Mouse (Mus musculus) embryonic fibroblast, embryonic 13.5 days (primary cell): ENCODE data around the gene Ccdc92. TPM values are rescaled to one million over a fixed set of nuclear protein-coding genes. Genes with fewer than 3 reads are reported as not detected.

ENCODE experiments used
- H3K27ac ChIP-seq: 2 replicates; pipeline ENCODE4 v1.5.1; 2012; ENCODE audit warnings: low read length, control low read depth, inconsistent platforms; ENCODE audit not compliant: insufficient read depth
- H3K4me1 ChIP-seq: 2 replicates; pipeline ENCODE4 v1.6.1; 2011; ENCODE audit warnings: low read length; ENCODE audit not compliant: control insufficient read depth, insufficient read depth
- H3K4me3 ChIP-seq: 2 replicates; pipeline ENCODE4 v1.5.1; 2011; ENCODE audit warnings: mild to moderate bottlenecking, control low read depth, low read length; ENCODE audit not compliant: insufficient read depth
- CTCF ChIP-seq: IDR thresholded peaks from 2 replicates; pipeline ENCODE4 v1.5.1; 2011; ENCODE audit warnings: mild to moderate bottlenecking, control low read depth, low read length, moderate library complexity, borderline replicate concordance; ENCODE audit not compliant: insufficient read depth
- POLR2A ChIP-seq: IDR thresholded peaks from 2 replicates; pipeline ENCODE4 v1.6.1; 2011; ENCODE audit warnings: low read depth, mild to moderate bottlenecking, control low read depth, low read length, moderate library complexity
- polyA plus RNA-seq: library from polyadenylated mRNA; stranded (reverse); fragments of >200 nt; gene quantifications from 2 replicates; pipeline ENCODE4 v1.2.4, GENCODE M21; 2011; ENCODE audit warnings: low read depth; ENCODE audit not compliant: missing spikeins, insufficient read length

Ccdc92 gene
- polyA plus RNA-seq, 1 experiment: 1.5 TPM

DNA sequence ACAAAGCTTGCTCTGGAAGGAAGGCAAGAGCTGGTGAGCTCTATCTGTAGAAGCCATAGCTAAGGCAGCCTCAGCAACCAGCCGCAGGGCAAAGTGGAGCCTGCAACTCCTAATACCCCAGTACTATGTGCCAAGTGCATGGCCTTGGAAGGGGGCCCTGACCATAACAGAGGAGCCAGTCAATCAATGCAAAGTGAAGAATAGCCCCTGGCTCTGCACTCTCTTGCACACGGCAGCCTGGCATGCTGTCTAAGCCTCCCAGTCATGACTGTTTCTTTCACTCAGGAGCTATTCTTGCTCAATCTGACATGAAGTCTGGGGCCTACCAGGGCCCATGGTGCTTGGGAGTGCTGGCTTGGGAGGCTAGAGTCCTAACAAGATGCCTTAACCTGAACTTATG lies 21.6 kb downstream of the Ccdc92 start:
- no peak for TF ChIP-seq POLR2A
- no peak for TF ChIP-seq CTCF
- H3K4me1 ChIP-seq: 0 out of 2 replicates have a peak, but pooled peaks cover 7% of the 10 kb centered on the region

GRCm38 (mm10) chr5:124840202-124840601 lies 22.0 kb downstream of the Ccdc92 start:
- TF ChIP-seq CTCF (no peak), POLR2A (no peak)
- no peak overlapping the region for H3K4me3 ChIP-seq
- no peak overlapping the region for H3K27ac ChIP-seq
- 0 out of 2 replicates have a peak, but pooled peaks cover 7% of the 10 kb centered on the region for H3K4me1 ChIP-seq

More for the DNA sequence above, 21.6 kb downstream of the Ccdc92 start:
- no peak overlapping the region for H3K4me3 ChIP-seq
- H3K27ac ChIP-seq: no peak overlapping the region

DNA sequence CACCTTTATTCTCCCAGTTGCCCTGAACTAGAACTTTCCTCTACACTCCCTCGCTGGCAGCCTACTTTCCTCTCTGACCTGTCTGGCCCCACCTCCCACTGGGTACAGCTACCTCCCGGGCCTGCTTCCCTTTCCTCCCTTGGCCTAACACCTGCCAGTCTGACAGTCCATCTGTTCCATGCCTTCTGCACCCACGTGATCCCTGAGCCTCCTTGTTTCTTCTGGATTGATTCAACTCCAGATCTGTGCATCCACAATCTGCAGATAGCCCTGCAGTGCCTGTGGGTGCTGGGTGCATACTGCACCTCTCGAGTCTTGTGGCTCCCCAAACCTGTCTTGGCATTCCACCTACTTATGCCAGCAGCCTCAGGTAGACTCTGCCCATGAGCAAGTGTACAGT lies 25.6 kb downstream of the Ccdc92 start:
- H3K4me3 ChIP-seq: no peak overlapping the region
- no peaks in the 10 kb centered on the region for H3K4me1 ChIP-seq
- H3K27ac ChIP-seq: no peak overlapping the region
- TF ChIP-seq CTCF: no peak
- TF ChIP-seq POLR2A: no peak

GRCm38 (mm10) chr5:124836075-124836474 lies 26.1 kb downstream of the Ccdc92 start:
- Histone ChIP-seq H3K4me1 (no peaks in the 10 kb centered on the region), H3K4me3 (no peak overlapping the region), H3K27ac (no peak overlapping the region)
- TF ChIP-seq POLR2A (no peak), CTCF (no peak)

DNA sequence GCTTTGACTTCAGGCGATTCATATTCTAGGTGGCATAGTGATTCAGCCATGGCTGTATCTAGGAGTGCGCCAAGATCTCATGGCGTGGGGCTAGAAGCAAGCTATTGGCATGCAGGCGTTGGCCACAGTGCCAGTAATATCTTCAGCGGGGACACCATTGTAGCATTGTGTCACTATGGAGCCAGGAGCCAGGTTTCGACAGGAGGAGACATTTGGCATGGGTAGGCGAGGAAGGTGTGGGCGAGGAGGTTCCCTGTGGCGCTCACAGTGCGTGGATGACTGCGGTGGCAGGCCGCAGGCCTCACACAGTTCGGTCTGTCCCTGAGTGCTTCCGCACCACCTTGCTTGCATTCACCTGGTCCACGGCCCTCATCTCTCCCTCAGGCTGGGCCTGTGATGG lies 27.0 kb downstream of the Ccdc92 start:
- TF ChIP-seq CTCF (no peak), POLR2A (no peak)
- Histone ChIP-seq H3K27ac (no peak overlapping the region), H3K4me1 (no peaks in the 10 kb centered on the region), H3K4me3 (no peak overlapping the region)

DNA sequence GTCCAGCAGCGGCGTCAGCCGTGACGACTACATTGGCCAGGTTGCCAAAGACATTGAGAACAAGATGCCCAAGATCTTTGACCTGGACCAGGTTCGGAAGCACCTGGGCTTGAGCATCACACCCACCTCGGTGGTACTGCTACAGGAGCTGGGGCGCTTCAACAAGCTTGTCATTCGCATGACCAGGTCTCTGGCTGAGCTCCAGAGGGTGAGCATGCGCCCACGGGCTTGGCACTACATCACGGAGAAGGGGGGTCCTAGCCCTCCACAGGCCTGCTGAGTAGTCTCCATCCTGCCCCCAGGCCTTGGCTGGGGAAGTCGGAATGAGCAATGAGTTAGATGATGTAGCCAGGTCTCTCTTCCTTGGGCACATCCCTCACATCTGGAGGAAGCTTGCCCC lies 31.9 kb downstream of the Ccdc92 start:
- TF ChIP-seq POLR2A (no peak), CTCF (no peak)
- Histone ChIP-seq H3K27ac (no peak overlapping the region), H3K4me1 (no peaks in the 10 kb centered on the region), H3K4me3 (no peak overlapping the region)

DNA sequence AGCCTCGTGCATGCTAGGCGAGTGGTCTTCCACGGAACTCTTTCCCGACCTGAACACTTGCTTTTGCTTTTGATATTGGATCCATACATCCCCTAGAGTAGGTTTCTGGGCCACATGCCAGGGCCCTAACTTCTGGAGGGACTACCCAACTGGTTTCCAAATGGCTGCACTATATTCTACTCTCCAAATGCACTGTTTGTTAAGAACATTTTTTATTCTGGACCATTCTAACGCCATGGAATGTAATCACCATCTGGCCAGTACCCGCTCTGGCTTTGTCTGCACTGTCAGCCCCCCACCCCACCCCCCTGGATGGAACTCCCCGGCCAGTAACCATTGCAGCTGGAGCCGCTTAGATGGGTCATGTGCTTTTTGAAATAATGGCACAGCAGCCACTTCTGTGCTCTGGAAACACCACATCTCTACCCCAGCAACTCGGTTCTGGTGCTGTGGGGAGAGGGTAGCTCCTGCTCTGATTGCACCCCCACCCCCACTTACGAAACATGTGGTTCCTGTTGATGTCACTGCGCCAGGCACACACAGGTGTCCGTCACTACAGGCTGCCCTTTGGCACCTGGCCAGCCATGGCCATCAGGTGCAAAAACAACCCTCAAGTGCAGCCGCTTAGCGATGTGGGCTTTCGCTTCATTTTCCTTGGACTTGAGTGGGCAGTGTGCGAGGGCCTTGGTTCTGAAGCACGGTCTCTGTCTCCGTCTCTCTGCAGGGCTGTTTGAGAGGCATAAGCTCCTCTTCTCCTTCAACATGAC lies 39.9 kb downstream of the Ccdc92 start:
- Histone ChIP-seq H3K27ac (no peak overlapping the region), H3K4me3 (no peak overlapping the region), H3K4me1 (no peaks in the 10 kb centered on the region)
- TF ChIP-seq CTCF (no peak), POLR2A (no peak)

GRCm38 (mm10) chr5:124817050-124817449 lies 45.2 kb downstream of the Ccdc92 start:
- Histone ChIP-seq H3K27ac (no peak overlapping the region), H3K4me3 (no peak overlapping the region), H3K4me1 (no peaks in the 10 kb centered on the region)
- no peak for TF ChIP-seq CTCF
- TF ChIP-seq POLR2A: no peak

DNA sequence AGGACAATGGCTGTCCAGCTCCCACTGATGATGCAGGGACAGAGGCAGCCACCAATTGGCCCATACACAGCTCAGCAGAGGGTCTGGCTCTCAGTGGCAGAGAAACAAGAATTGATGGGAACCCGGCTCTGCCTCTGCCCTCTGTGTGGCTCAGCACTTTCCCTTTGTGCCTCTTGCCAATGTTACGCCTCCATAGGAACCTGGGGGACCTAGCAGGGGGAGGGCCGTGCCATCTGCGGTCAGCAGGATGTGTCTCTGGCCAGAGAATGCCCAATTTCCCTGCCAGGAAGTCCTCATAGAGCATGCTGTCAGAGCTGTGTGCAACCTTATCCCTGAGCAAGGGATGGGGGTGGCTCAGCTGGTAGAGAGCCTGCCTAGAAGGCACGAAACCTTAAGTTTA lies 47.4 kb downstream of the Ccdc92 start:
- Histone ChIP-seq H3K27ac (no peak overlapping the region), H3K4me1 (no peaks in the 10 kb centered on the region), H3K4me3 (no peak overlapping the region)
- no peak for TF ChIP-seq POLR2A
- no peak for TF ChIP-seq CTCF

GRCm38 (mm10) chr5:124812466-124812865 lies 49.8 kb downstream of the Ccdc92 start:
- H3K27ac ChIP-seq: no peak overlapping the region
- TF ChIP-seq CTCF (no peak), POLR2A (no peak)
- H3K4me3 ChIP-seq: no peak overlapping the region
- H3K4me1 ChIP-seq: no peaks in the 10 kb centered on the region
